Mouse (Mus musculus): ENCODE results near the gene Acot8. TPM values are rescaled to one million over a fixed set of nuclear protein-coding genes. Genes with fewer than 3 reads are reported as not detected.

The Acot8 gene
- polyA plus RNA-seq, 1 experiment = not detected

- WGBS = under 1% methylated on average over 70 of the region's 70 CpGs
- Histone ChIP-seq H3K4me3 (ENCODE audit: insufficient read depth, low read depth, low read length) (peak within 1 kb of the TSS; percentile 99), H3K27ac (ENCODE audit: insufficient read depth, low read depth, low read length) (peak within 1 kb of the TSS; percentile 63; the same call in 1 of the 2 replicates), H3K4me1 (ENCODE audit: control insufficient read depth, insufficient read depth, low read length) (peaks cover 7% of the 10 kb centered on the region)
- peak; percentile 68 for TF ChIP-seq POLR2A (IDR thresholded peaks at IDR 0.05; ENCODE audit: insufficient read depth, low read depth, low read length)
- TF ChIP-seq CTCF (IDR thresholded peaks at IDR 0.05; ENCODE audit: insufficient read depth, low read depth, low read length) = no peak
Observed at GRCm38 (mm10) chr2:164745843-164746479, 58.7 kb downstream of the Acot8 start, which contains the start of the genes Wfdc3 and Dnttip1. Gene Wfdc3, minus strand, starts transcription at chr2:164745931. Gene Dnttip1, plus strand, starts transcription at chr2:164745983.

DNA sequence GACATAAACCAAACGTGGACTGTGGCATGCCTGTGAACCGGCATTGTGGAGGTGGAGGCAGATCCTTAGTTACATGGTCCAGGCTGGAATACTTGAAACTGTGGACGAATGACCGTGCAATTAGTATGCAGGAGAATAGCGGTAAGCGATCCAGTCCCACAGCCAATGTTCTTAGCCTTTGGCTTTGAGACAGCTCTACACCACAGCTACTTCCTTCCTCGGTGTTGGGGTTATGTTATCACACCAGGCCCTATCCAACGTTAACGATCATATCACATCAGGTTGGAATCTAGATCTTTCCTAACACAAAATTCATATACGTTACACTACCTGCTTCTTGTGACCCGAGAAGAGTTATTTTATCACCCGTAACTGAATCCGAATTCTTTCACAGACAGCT lies 59.7 kb downstream of the Acot8 start:
- H3K4me3 ChIP-seq (ENCODE audit: insufficient read depth, low read depth, low read length) = no peak overlapping the region
- TF ChIP-seq CTCF (IDR thresholded peaks at IDR 0.05; ENCODE audit: insufficient read depth, low read depth, low read length) (no peak), POLR2A (IDR thresholded peaks at IDR 0.05; ENCODE audit: insufficient read depth, low read depth, low read length) (no peak)
- H3K27ac ChIP-seq (ENCODE audit: insufficient read depth, low read depth, low read length) = no peak overlapping the region
- 60% methylated on average over 13 of the region's 13 CpGs for WGBS
- H3K4me1 ChIP-seq (ENCODE audit: control insufficient read depth, insufficient read depth, low read length) = peaks cover 10% of the 10 kb centered on the region

Other genes starting within 250 kb of the Acot8 start
- not detected in 2 replicates for gene Wfdc2, start 242.5 kb downstream of the Acot8 start, polyA plus RNA-seq (2012; ENCODE audit: insufficient read depth, insufficient read length, low replicate concordance, missing spikeins)
- gene Spint3, start 231.4 kb downstream of the Acot8 start, polyA plus RNA-seq (2012; ENCODE audit: insufficient read depth, insufficient read length, low replicate concordance, missing spikeins) = not detected in 2 replicates
- not detected in 2 replicates for gene Wfdc6a, start 219.4 kb downstream of the Acot8 start, polyA plus RNA-seq (2012; ENCODE audit: insufficient read depth, insufficient read length, low replicate concordance, missing spikeins)
- gene Eppin, start 211.3 kb downstream of the Acot8 start, polyA plus RNA-seq (2012; ENCODE audit: insufficient read depth, insufficient read length, low replicate concordance, missing spikeins) = not detected in 2 replicates
- not detected in 2 replicates for gene Wfdc6b, start 191.4 kb downstream of the Acot8 start, polyA plus RNA-seq (2012; ENCODE audit: insufficient read depth, insufficient read length, low replicate concordance, missing spikeins)
- not detected in 2 replicates for gene Wfdc8, start 191.3 kb downstream of the Acot8 start, polyA plus RNA-seq (2012; ENCODE audit: insufficient read depth, insufficient read length, low replicate concordance, missing spikeins)
- gene Wfdc16, start 166.1 kb downstream of the Acot8 start, polyA plus RNA-seq (2012; ENCODE audit: insufficient read depth, insufficient read length, low replicate concordance, missing spikeins) = not detected in 2 replicates
- not detected in 2 replicates for gene Wfdc10, start 148.8 kb downstream of the Acot8 start, polyA plus RNA-seq (2012; ENCODE audit: insufficient read depth, insufficient read length, low replicate concordance, missing spikeins)
- gene Wfdc9, start 148.3 kb downstream of the Acot8 start, polyA plus RNA-seq (2012; ENCODE audit: insufficient read depth, insufficient read length, low replicate concordance, missing spikeins) = not detected in 2 replicates
- not detected in 2 replicates for gene Wfdc11, start 130.8 kb downstream of the Acot8 start, polyA plus RNA-seq (2012; ENCODE audit: insufficient read depth, insufficient read length, low replicate concordance, missing spikeins)
- gene Wfdc13, start 119.8 kb downstream of the Acot8 start, polyA plus RNA-seq (2012; ENCODE audit: insufficient read depth, insufficient read length, low replicate concordance, missing spikeins) = not detected in 2 replicates
- gene Spint4, start 106.4 kb downstream of the Acot8 start, polyA plus RNA-seq (2012; ENCODE audit: insufficient read depth, insufficient read length, low replicate concordance, missing spikeins) = not detected in 2 replicates
- not detected in 2 replicates for gene Spint5, start 89.6 kb downstream of the Acot8 start, polyA plus RNA-seq (2012; ENCODE audit: insufficient read depth, insufficient read length, low replicate concordance, missing spikeins)
- not detected in 2 replicates for gene Wfdc3, start 59.0 kb downstream of the Acot8 start, polyA plus RNA-seq (2012; ENCODE audit: insufficient read depth, insufficient read length, low replicate concordance, missing spikeins)
- not detected in 2 replicates for gene Dnttip1, start 58.9 kb downstream of the Acot8 start, polyA plus RNA-seq (2012; ENCODE audit: insufficient read depth, insufficient read length, low replicate concordance, missing spikeins)
- not detected in 2 replicates for gene Ube2c, start 35.0 kb downstream of the Acot8 start, polyA plus RNA-seq (2012; ENCODE audit: insufficient read depth, insufficient read length, low replicate concordance, missing spikeins)
- not detected in 2 replicates for gene Tnnc2, start 24.9 kb downstream of the Acot8 start, polyA plus RNA-seq (2012; ENCODE audit: insufficient read depth, insufficient read length, low replicate concordance, missing spikeins)
- not detected in 2 replicates for gene Snx21, start 19.1 kb downstream of the Acot8 start, polyA plus RNA-seq (2012; ENCODE audit: insufficient read depth, insufficient read length, low replicate concordance, missing spikeins)
- not detected in 2 replicates for gene Zswim3, start 216 bp upstream of the Acot8 start, polyA plus RNA-seq (2012; ENCODE audit: insufficient read depth, insufficient read length, low replicate concordance, missing spikeins)
- not detected in 2 replicates for gene Zswim1, start 17.8 kb upstream of the Acot8 start, polyA plus RNA-seq (2012; ENCODE audit: insufficient read depth, insufficient read length, low replicate concordance, missing spikeins)
- gene Spata25, start 23.7 kb upstream of the Acot8 start, polyA plus RNA-seq (2012; ENCODE audit: insufficient read depth, insufficient read length, low replicate concordance, missing spikeins) = not detected in 2 replicates
- gene Ctsa, start 28.0 kb upstream of the Acot8 start, polyA plus RNA-seq (2012; ENCODE audit: insufficient read depth, insufficient read length, low replicate concordance, missing spikeins) = not detected in 2 replicates
- gene Neurl2, start 28.6 kb upstream of the Acot8 start, polyA plus RNA-seq (2012; ENCODE audit: insufficient read depth, insufficient read length, low replicate concordance, missing spikeins) = not detected in 2 replicates
- gene Pltp, start 52.8 kb upstream of the Acot8 start, polyA plus RNA-seq (2012; ENCODE audit: insufficient read depth, insufficient read length, low replicate concordance, missing spikeins) = not detected in 2 replicates
- gene Pcif1, start 74.4 kb upstream of the Acot8 start, polyA plus RNA-seq (2012; ENCODE audit: insufficient read depth, insufficient read length, low replicate concordance, missing spikeins) = not detected in 2 replicates
- not detected in 2 replicates for gene Zfp335, start 106.9 kb upstream of the Acot8 start, polyA plus RNA-seq (2012; ENCODE audit: insufficient read depth, insufficient read length, low replicate concordance, missing spikeins)
- not detected in 2 replicates for gene Mmp9, start 135.9 kb upstream of the Acot8 start, polyA plus RNA-seq (2012; ENCODE audit: insufficient read depth, insufficient read length, low replicate concordance, missing spikeins)
- not detected in 2 replicates for gene Slc12a5, start 155.9 kb upstream of the Acot8 start, polyA plus RNA-seq (2012; ENCODE audit: insufficient read depth, insufficient read length, low replicate concordance, missing spikeins)
- gene Ncoa5, start 230.0 kb upstream of the Acot8 start, polyA plus RNA-seq (2012; ENCODE audit: insufficient read depth, insufficient read length, low replicate concordance, missing spikeins) = not detected in 2 replicates

Measured in olfactory bulb, adult 2 months (tissue).